Mouse (Mus musculus): Measurements from ENCODE around the gene Ankrd39. TPM values are rescaled to one million over a fixed set of nuclear protein-coding genes. Genes with fewer than 3 reads are reported as not detected.
A peak's percentile ranks its signal among the peaks of the same experiment; 100 is the strongest.

Gene Ankrd39
- polyA plus RNA-seq, 1 experiment from 2014 or later, result 23.1 TPM

DNA sequence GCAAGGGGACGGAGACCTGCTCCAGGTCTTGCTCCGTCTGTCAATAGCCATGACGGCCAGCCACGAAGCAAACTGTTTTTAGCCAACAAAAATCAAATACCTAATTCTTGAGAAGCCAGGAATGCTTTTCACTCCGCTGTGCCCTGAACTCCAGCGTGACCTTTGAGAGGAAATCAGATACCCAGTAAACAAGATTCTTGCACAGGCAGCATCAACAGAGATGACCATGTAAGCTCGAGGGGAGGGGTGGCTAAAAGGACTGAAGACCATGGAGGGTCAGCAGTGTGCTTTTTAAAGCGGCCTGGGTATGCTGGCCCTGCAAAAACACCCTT is 10.9 kb downstream of the Ankrd39 start:
- Histone ChIP-seq H3K9ac (replicated peaks; ENCODE audit: low read depth) (no peak overlapping the region), H3K27ac (ENCODE audit: low read length) (peak overlapping the region; percentile 52), H3K4me1 (ENCODE audit: insufficient read depth, low read depth, low read length) (peaks cover 11% of the 10 kb centered on the region; the same call in 1 of the 2 replicates), H3K27me3 (replicated peaks; ENCODE audit: insufficient read depth, low read length) (no peaks in the 10 kb centered on the region), H3K4me2 (replicated peaks; ENCODE audit: low read depth, low read length) (no peak overlapping the region), H3K36me3 (ENCODE audit: insufficient read depth, low read length) (peaks cover 11% of the 10 kb centered on the region; the same call in 1 of the 2 replicates), H3K9me3 (ENCODE audit: low read length) (no peaks in the 10 kb centered on the region), H3K4me3 (ENCODE audit: low read depth, low read length) (no peak overlapping the region)
- TF ChIP-seq EP300 (IDR thresholded peaks at IDR 0.05) (no peak), CTCF (IDR thresholded peaks at IDR 0.05) (no peak)
- no peak for DNase-seq (ENCODE audit: low spot score)
- WGBS, result 49% methylated on average over 8 of the region's 8 CpGs
- no peak for ATAC-seq

- Histone ChIP-seq H3K9ac (replicated peaks; ENCODE audit: low read depth) (no peak overlapping the region), H3K4me2 (replicated peaks; ENCODE audit: low read depth, low read length) (no peak overlapping the region)
- peak; percentile 50 for ATAC-seq
Measured at GRCm38 (mm10) chr1:36535477-36536396, 11.5 kb downstream of the Ankrd39 start.

DNA sequence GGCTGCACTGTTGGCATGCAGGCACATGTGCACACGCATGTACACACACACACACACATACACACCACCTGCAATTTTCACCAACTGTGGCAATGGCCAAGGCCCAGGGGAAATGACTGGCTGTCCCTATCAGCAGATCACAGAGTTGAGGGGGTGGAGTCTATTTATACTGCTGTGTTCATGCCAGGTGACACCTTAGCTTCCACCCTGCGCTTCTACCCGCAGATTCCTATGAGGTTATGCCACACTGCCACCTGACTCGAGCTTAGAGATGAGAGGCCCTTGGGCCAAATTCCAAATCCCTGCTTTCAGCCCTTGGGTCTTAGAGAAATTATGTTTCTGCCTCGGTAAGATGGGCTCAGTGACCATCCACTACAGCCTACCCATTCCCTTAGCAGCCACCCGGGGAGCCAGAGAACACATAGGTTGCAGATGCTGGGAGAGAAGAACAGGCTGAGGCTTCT is 12.6 kb downstream of the Ankrd39 start:
- Histone ChIP-seq H3K4me1 (ENCODE audit: insufficient read depth, low read depth, low read length) (peaks cover 11% of the 10 kb centered on the region; the same call in 1 of the 2 replicates), H3K4me3 (ENCODE audit: low read depth, low read length) (no peak overlapping the region), H3K4me2 (replicated peaks; ENCODE audit: low read depth, low read length) (no peak overlapping the region), H3K9ac (replicated peaks; ENCODE audit: low read depth) (no peak overlapping the region), H3K36me3 (ENCODE audit: insufficient read depth, low read length) (peaks cover 7% of the 10 kb centered on the region; the same call in 1 of the 2 replicates), H3K27ac (ENCODE audit: low read length) (peak overlapping the region; percentile 38; the same call in 1 of the 2 replicates), H3K27me3 (replicated peaks; ENCODE audit: insufficient read depth, low read length) (no peaks in the 10 kb centered on the region), H3K9me3 (ENCODE audit: low read length) (no peaks in the 10 kb centered on the region)
- DNase-seq (ENCODE audit: low spot score) (peak; percentile 84), ATAC-seq (peak; percentile 37)
- WGBS, result 47% methylated on average over 6 of the region's 6 CpGs
- peak; percentile 42 for TF ChIP-seq CTCF (IDR thresholded peaks at IDR 0.05)
- TF ChIP-seq EP300 (IDR thresholded peaks at IDR 0.05), result no peak

More at GRCm38 (mm10) chr1:36535477-36536396, 11.5 kb downstream of the Ankrd39 start:
- Histone ChIP-seq H3K27me3 (replicated peaks; ENCODE audit: insufficient read depth, low read length) (no peaks in the 10 kb centered on the region), H3K9me3 (ENCODE audit: low read length) (no peaks in the 10 kb centered on the region), H3K27ac (ENCODE audit: low read length) (peak overlapping the region; percentile 52), H3K4me3 (ENCODE audit: low read depth, low read length) (no peak overlapping the region), H3K4me1 (ENCODE audit: insufficient read depth, low read depth, low read length) (peaks cover 11% of the 10 kb centered on the region; the same call in 1 of the 2 replicates), H3K36me3 (ENCODE audit: insufficient read depth, low read length) (peaks cover 10% of the 10 kb centered on the region; the same call in 1 of the 2 replicates)
- TF ChIP-seq CTCF (IDR thresholded peaks at IDR 0.05) (no peak), EP300 (IDR thresholded peaks at IDR 0.05) (no peak)
- DNase-seq (ENCODE audit: low spot score), result peak; percentile 89
- 69% methylated on average over 11 of the region's 11 CpGs for WGBS

DNA sequence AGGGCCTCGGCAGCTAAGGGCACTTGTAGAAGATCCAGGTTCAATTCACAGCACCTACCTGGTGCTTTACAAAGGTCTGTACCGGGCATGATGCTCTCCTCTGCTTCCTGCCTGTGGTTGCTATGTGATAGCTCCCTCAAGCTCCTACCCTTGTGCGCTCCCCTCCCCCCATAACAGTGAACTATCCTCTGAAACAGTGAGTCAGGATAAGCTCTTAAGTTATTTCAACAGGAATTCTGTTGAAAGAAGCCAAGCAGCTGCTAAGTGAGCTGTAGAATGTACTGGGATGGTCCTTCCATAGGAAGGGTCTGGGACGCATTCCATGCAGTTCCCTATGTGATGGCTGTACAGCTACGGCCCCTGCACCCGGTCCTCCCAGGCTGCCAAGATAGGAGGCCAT is 13.7 kb downstream of the Ankrd39 start:
- H3K4me1 ChIP-seq (ENCODE audit: insufficient read depth, low read depth, low read length), result peaks cover 11% of the 10 kb centered on the region; the same call in 1 of the 2 replicates
- H3K36me3 ChIP-seq (ENCODE audit: insufficient read depth, low read length), result peaks cover 4% of the 10 kb centered on the region; the same call in 1 of the 2 replicates
- DNase-seq (ENCODE audit: low spot score) (peak; percentile 76), ATAC-seq (peak; percentile 34)
- H3K4me2 ChIP-seq (replicated peaks; ENCODE audit: low read depth, low read length), result no peak overlapping the region
- H3K27ac ChIP-seq (ENCODE audit: low read length), result peak overlapping the region; percentile 38; the same call in 1 of the 2 replicates
- no peak for TF ChIP-seq CTCF (IDR thresholded peaks at IDR 0.05)
- TF ChIP-seq EP300 (IDR thresholded peaks at IDR 0.05), result no peak
- no peaks in the 10 kb centered on the region for H3K9me3 ChIP-seq (ENCODE audit: low read length)
- 63% methylated on average over 6 of the region's 6 CpGs for WGBS
- no peak overlapping the region for H3K9ac ChIP-seq (replicated peaks; ENCODE audit: low read depth)
- H3K4me3 ChIP-seq (ENCODE audit: low read depth, low read length), result no peak overlapping the region
- H3K27me3 ChIP-seq (replicated peaks; ENCODE audit: insufficient read depth, low read length), result no peaks in the 10 kb centered on the region

GRCm38 (mm10) chr1:36531461-36531860 is 15.8 kb downstream of the Ankrd39 start:
- H3K9ac ChIP-seq (replicated peaks; ENCODE audit: low read depth), result no peak overlapping the region
- no peak for DNase-seq (ENCODE audit: low spot score)
- H3K4me2 ChIP-seq (replicated peaks; ENCODE audit: low read depth, low read length), result no peak overlapping the region
- H3K4me1 ChIP-seq (ENCODE audit: insufficient read depth, low read depth, low read length), result peaks cover 11% of the 10 kb centered on the region; the same call in 1 of the 2 replicates
- WGBS, result 85% methylated on average over 12 of the region's 12 CpGs
- no peaks in the 10 kb centered on the region for H3K9me3 ChIP-seq (ENCODE audit: low read length)
- H3K27ac ChIP-seq (ENCODE audit: low read length), result no peak overlapping the region
- H3K27me3 ChIP-seq (replicated peaks; ENCODE audit: insufficient read depth, low read length), result no peaks in the 10 kb centered on the region
- TF ChIP-seq EP300 (IDR thresholded peaks at IDR 0.05) (no peak), CTCF (IDR thresholded peaks at IDR 0.05) (no peak)
- no peak for ATAC-seq
- H3K36me3 ChIP-seq (ENCODE audit: insufficient read depth, low read length), result no peaks in the 10 kb centered on the region
- H3K4me3 ChIP-seq (ENCODE audit: low read depth, low read length), result no peak overlapping the region

- no peak overlapping the region for H3K27ac ChIP-seq (ENCODE audit: low read length)
Measured at GRCm38 (mm10) chr1:36530962-36531361, 16.3 kb downstream of the Ankrd39 start.

More at GRCm38 (mm10) chr1:36530962-36531361, 16.3 kb downstream of the Ankrd39 start:
- Histone ChIP-seq H3K4me3 (ENCODE audit: low read depth, low read length) (no peak overlapping the region), H3K4me2 (replicated peaks; ENCODE audit: low read depth, low read length) (no peak overlapping the region), H3K36me3 (ENCODE audit: insufficient read depth, low read length) (no peaks in the 10 kb centered on the region), H3K9me3 (ENCODE audit: low read length) (no peaks in the 10 kb centered on the region), H3K4me1 (ENCODE audit: insufficient read depth, low read depth, low read length) (peaks cover 11% of the 10 kb centered on the region; the same call in 1 of the 2 replicates), H3K27me3 (replicated peaks; ENCODE audit: insufficient read depth, low read length) (no peaks in the 10 kb centered on the region), H3K9ac (replicated peaks; ENCODE audit: low read depth) (no peak overlapping the region)
- TF ChIP-seq EP300 (IDR thresholded peaks at IDR 0.05) (no peak), CTCF (IDR thresholded peaks at IDR 0.05) (no peak)
- 92% methylated on average over 7 of the region's 7 CpGs for WGBS
- ATAC-seq (no peak), DNase-seq (ENCODE audit: low spot score) (no peak)
